Mouse (Mus musculus): Measurements from ENCODE around the gene Hapln4. TPM values are rescaled to one million over a fixed set of nuclear protein-coding genes. Genes with fewer than 3 reads are reported as not detected.
A peak's percentile ranks its signal among the peaks of the same experiment; 100 is the strongest.

Gene Hapln4
- polyA plus RNA-seq, 1 experiment from 2014 or later: 0.05 TPM

- H3K4me1 ChIP-seq: peaks cover 19% of the 10 kb centered on the region
- no peaks in the 10 kb centered on the region for H3K9me3 ChIP-seq
- peaks cover 62% of the 10 kb centered on the region for H3K27me3 ChIP-seq (ENCODE audit: poor library complexity, severe bottlenecking)
- no peak overlapping the region for H3K27ac ChIP-seq
- no peak for DNase-seq (ENCODE audit: extremely low spot score, low spot score)
- WGBS: 93% methylated on average over 2 of the region's 2 CpGs
- H3K36me3 ChIP-seq (replicated peaks): no peaks in the 10 kb centered on the region
- no peak overlapping the region for H3K4me3 ChIP-seq
Observed at GRCm38 (mm10) chr8:70081976-70082375, 1.3 kb upstream of the Hapln4 start.

GRCm38 (mm10) chr8:70084191-70085065, 1.2 kb downstream of the Hapln4 start:
- 2% methylated on average over 71 of the region's 71 CpGs for WGBS
- DNase-seq (ENCODE audit: extremely low spot score, low spot score): peak; percentile 46
- peaks cover 85% of the 10 kb centered on the region for H3K27me3 ChIP-seq (ENCODE audit: poor library complexity, severe bottlenecking)
- H3K27ac ChIP-seq: no peak overlapping the region
- H3K36me3 ChIP-seq (replicated peaks): no peaks in the 10 kb centered on the region
- H3K9me3 ChIP-seq: no peaks in the 10 kb centered on the region
- peaks cover 38% of the 10 kb centered on the region for H3K4me1 ChIP-seq
- peak overlapping the region; percentile 52 for H3K4me3 ChIP-seq

GRCm38 (mm10) chr8:70086151-70086550, 2.9 kb downstream of the Hapln4 start:
- no peaks in the 10 kb centered on the region for H3K9me3 ChIP-seq
- H3K36me3 ChIP-seq (replicated peaks): no peaks in the 10 kb centered on the region
- H3K27me3 ChIP-seq (ENCODE audit: poor library complexity, severe bottlenecking): peaks cover 98% of the 10 kb centered on the region
- H3K4me3 ChIP-seq: no peak overlapping the region
- DNase-seq (ENCODE audit: extremely low spot score, low spot score): no peak
- WGBS: 44% methylated on average over 1 of the region's 1 CpGs
- peaks cover 48% of the 10 kb centered on the region for H3K4me1 ChIP-seq
- H3K27ac ChIP-seq: no peak overlapping the region

GRCm38 (mm10) chr8:70087237-70087636, 4.0 kb downstream of the Hapln4 start:
- Histone ChIP-seq H3K36me3 (replicated peaks) (no peaks in the 10 kb centered on the region), H3K4me1 (peaks cover 48% of the 10 kb centered on the region), H3K27me3 (ENCODE audit: poor library complexity, severe bottlenecking) (peaks cover 100% of the 10 kb centered on the region), H3K27ac (no peak overlapping the region), H3K4me3 (no peak overlapping the region; the same call in 1 of the 2 replicates), H3K9me3 (no peaks in the 10 kb centered on the region)
- DNase-seq (ENCODE audit: extremely low spot score, low spot score): no peak
- WGBS: 4% methylated on average over 7 of the region's 7 CpGs

- peaks cover 48% of the 10 kb centered on the region for H3K4me1 ChIP-seq
- H3K4me3 ChIP-seq: peak overlapping the region; percentile 58
- peaks cover 92% of the 10 kb centered on the region for H3K27me3 ChIP-seq (ENCODE audit: poor library complexity, severe bottlenecking)
- peak; percentile 72 for DNase-seq (ENCODE audit: extremely low spot score, low spot score)
- H3K9me3 ChIP-seq: no peaks in the 10 kb centered on the region
- WGBS: 5% methylated on average over 56 of the region's 56 CpGs
- H3K27ac ChIP-seq: peak overlapping the region; percentile 52; the same call in 1 of the 2 replicates
- H3K36me3 ChIP-seq (replicated peaks): no peaks in the 10 kb centered on the region
Observed at GRCm38 (mm10) chr8:70087836-70088650, 4.8 kb downstream of the Hapln4 start.

- Histone ChIP-seq H3K27me3 (ENCODE audit: poor library complexity, severe bottlenecking) (peaks cover 89% of the 10 kb centered on the region), H3K9me3 (no peaks in the 10 kb centered on the region), H3K4me3 (no peak overlapping the region), H3K27ac (no peak overlapping the region), H3K36me3 (replicated peaks) (no peaks in the 10 kb centered on the region), H3K4me1 (peaks cover 34% of the 10 kb centered on the region)
- WGBS: 62% methylated on average over 9 of the region's 9 CpGs
- DNase-seq (ENCODE audit: extremely low spot score, low spot score): no peak
Observed at GRCm38 (mm10) chr8:70089296-70089960, 6.2 kb downstream of the Hapln4 start.

- Histone ChIP-seq H3K27me3 (ENCODE audit: poor library complexity, severe bottlenecking) (peaks cover 55% of the 10 kb centered on the region), H3K36me3 (replicated peaks) (peaks cover 14% of the 10 kb centered on the region), H3K4me1 (peaks cover 20% of the 10 kb centered on the region), H3K4me3 (no peak overlapping the region), H3K27ac (no peak overlapping the region), H3K9me3 (peaks cover under 1% of the 10 kb centered on the region; the same call in 1 of the 2 replicates)
- WGBS: 71% methylated on average over 8 of the region's 8 CpGs
- no peak for DNase-seq (ENCODE audit: extremely low spot score, low spot score)
Observed at GRCm38 (mm10) chr8:70092786-70093185, 9.5 kb downstream of the Hapln4 start.

- H3K27ac ChIP-seq: no peak overlapping the region
- DNase-seq (ENCODE audit: extremely low spot score, low spot score): no peak
- H3K36me3 ChIP-seq (replicated peaks): peaks cover 21% of the 10 kb centered on the region
- peaks cover 4% of the 10 kb centered on the region; the same call in 1 of the 2 replicates for H3K9me3 ChIP-seq
- H3K4me1 ChIP-seq: no peaks in the 10 kb centered on the region
- WGBS: 81% methylated on average over 8 of the region's 8 CpGs
- 0 out of 2 replicates have a peak, but pooled peaks cover 1% of the 10 kb centered on the region for H3K27me3 ChIP-seq (ENCODE audit: poor library complexity, severe bottlenecking)
- H3K4me3 ChIP-seq: no peak overlapping the region
Observed at GRCm38 (mm10) chr8:70099276-70099675, 16.0 kb downstream of the Hapln4 start.

- H3K36me3 ChIP-seq (replicated peaks): peaks cover 21% of the 10 kb centered on the region
- WGBS: 91% methylated on average over 8 of the region's 8 CpGs
- no peak overlapping the region for H3K27ac ChIP-seq
- DNase-seq (ENCODE audit: extremely low spot score, low spot score): no peak
- no peaks in the 10 kb centered on the region for H3K27me3 ChIP-seq (ENCODE audit: poor library complexity, severe bottlenecking)
- H3K4me3 ChIP-seq: no peak overlapping the region
- H3K4me1 ChIP-seq: no peaks in the 10 kb centered on the region
- peaks cover 4% of the 10 kb centered on the region; the same call in 1 of the 2 replicates for H3K9me3 ChIP-seq
Observed at GRCm38 (mm10) chr8:70100241-70100640, 17.0 kb downstream of the Hapln4 start.

GRCm38 (mm10) chr8:70104506-70104905, 21.2 kb downstream of the Hapln4 start:
- Histone ChIP-seq H3K36me3 (replicated peaks) (no peaks in the 10 kb centered on the region; the same call in 1 of the 2 replicates), H3K27me3 (ENCODE audit: poor library complexity, severe bottlenecking) (peaks cover 21% of the 10 kb centered on the region), H3K4me1 (no peaks in the 10 kb centered on the region), H3K27ac (no peak overlapping the region), H3K4me3 (no peak overlapping the region), H3K9me3 (no peaks in the 10 kb centered on the region)
- WGBS: 30% methylated on average over 6 of the region's 6 CpGs
- no peak for DNase-seq (ENCODE audit: extremely low spot score, low spot score)

- 81% methylated on average over 7 of the region's 7 CpGs for WGBS
- Histone ChIP-seq H3K9me3 (no peaks in the 10 kb centered on the region), H3K4me1 (no peaks in the 10 kb centered on the region), H3K4me3 (no peak overlapping the region), H3K27me3 (ENCODE audit: poor library complexity, severe bottlenecking) (peaks cover 25% of the 10 kb centered on the region), H3K36me3 (replicated peaks) (peaks cover 2% of the 10 kb centered on the region; the same call in 1 of the 2 replicates), H3K27ac (no peak overlapping the region)
- DNase-seq (ENCODE audit: extremely low spot score, low spot score): no peak
Observed at GRCm38 (mm10) chr8:70104922-70105321, 21.7 kb downstream of the Hapln4 start.

GRCm38 (mm10) chr8:70110451-70110850, 27.2 kb downstream of the Hapln4 start:
- no peak for DNase-seq (ENCODE audit: extremely low spot score, low spot score)
- H3K27ac ChIP-seq: no peak overlapping the region
- peaks cover 14% of the 10 kb centered on the region for H3K4me1 ChIP-seq
- no peaks in the 10 kb centered on the region for H3K9me3 ChIP-seq
- 100% methylated on average over 2 of the region's 2 CpGs for WGBS
- H3K4me3 ChIP-seq: no peak overlapping the region
- peaks cover 14% of the 10 kb centered on the region; the same call in 1 of the 2 replicates for H3K36me3 ChIP-seq (replicated peaks)
- peaks cover 81% of the 10 kb centered on the region for H3K27me3 ChIP-seq (ENCODE audit: poor library complexity, severe bottlenecking)

Measured in forebrain, embryonic 10.5 days (tissue).